Mouse (Mus musculus): ENCODE measurements around the gene Cks1b. TPM values are rescaled to one million over a fixed set of nuclear protein-coding genes. Genes with fewer than 3 reads are reported as not detected.
A peak's percentile ranks its signal among the peaks of the same experiment; 100 is the strongest.

Cks1b gene
- polyA plus RNA-seq, 1 experiment, result 7.4 TPM

DNA sequence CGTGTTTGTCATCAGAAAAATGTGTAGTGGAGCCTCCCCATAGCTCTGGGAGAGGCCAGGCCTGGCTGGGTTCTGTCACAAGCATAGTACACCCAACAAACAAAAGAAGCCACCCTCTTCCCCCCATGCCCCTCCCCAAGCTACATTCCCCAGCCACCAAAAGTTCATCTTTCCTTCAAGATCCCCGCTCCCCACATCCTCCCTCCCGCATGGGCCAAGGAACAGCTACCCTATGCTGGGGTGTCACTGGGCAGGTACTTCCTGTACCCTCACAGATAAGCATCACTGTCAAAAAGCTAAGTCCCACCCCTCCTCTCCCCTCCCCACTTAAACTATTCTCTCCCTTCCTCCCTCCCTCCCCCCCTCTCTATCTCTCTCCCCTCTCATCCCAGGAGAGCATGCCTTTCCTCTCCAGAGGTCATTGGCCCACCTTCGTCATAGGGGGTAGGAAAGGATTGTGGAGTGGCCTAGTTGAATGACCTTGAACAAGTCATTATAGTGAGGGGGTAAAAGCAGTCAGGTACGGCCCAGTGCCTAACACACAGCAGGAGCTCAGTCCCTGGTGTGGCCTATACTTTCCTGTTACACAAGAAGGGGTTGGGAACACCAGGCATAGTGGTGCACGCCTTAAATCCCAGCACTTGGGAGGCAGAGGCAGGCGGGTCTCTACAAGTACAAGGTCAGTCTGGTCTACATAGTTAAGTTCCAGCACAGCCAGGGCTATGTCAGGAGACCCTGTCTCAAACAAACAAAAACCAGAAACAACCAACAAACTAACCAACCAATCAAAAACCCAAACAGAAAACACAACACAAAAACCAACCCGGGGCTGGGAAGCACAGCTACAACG, 35.9 kb downstream of the Cks1b start:
- peaks cover 14% of the 10 kb centered on the region for H3K4me1 ChIP-seq (ENCODE audit: control insufficient read depth)
- no peaks in the 10 kb centered on the region for H3K9me3 ChIP-seq (ENCODE audit: control insufficient read depth, low read length)
- TF ChIP-seq TAL1 (IDR thresholded peaks at IDR 0.05; ENCODE audit: low read length) (no peak), GATA1 (IDR thresholded peaks at IDR 0.05; ENCODE audit: low read length) (no peak)
- peaks cover 14% of the 10 kb centered on the region for H3K36me3 ChIP-seq (ENCODE audit: control insufficient read depth)
- H3K4me3 ChIP-seq (replicated peaks), result no peak overlapping the region
- H3K27me3 ChIP-seq (ENCODE audit: control insufficient read depth), result no peaks in the 10 kb centered on the region

- H3K4me3 ChIP-seq (replicated peaks), result no peak overlapping the region
Measured at GRCm38 (mm10) chr3:89381233-89381632, 37.0 kb downstream of the Cks1b start.

GRCm38 (mm10) chr3:89380711-89381110, 37.5 kb downstream of the Cks1b start:
- peaks cover 13% of the 10 kb centered on the region for H3K4me1 ChIP-seq (ENCODE audit: control insufficient read depth)

More at GRCm38 (mm10) chr3:89381233-89381632, 37.0 kb downstream of the Cks1b start:
- H3K9me3 ChIP-seq (ENCODE audit: control insufficient read depth, low read length), result no peaks in the 10 kb centered on the region
- peaks cover 14% of the 10 kb centered on the region for H3K36me3 ChIP-seq (ENCODE audit: control insufficient read depth)
- H3K27me3 ChIP-seq (ENCODE audit: control insufficient read depth), result no peaks in the 10 kb centered on the region
- TF ChIP-seq GATA1 (IDR thresholded peaks at IDR 0.05; ENCODE audit: low read length), result no peak
- peaks cover 13% of the 10 kb centered on the region for H3K4me1 ChIP-seq (ENCODE audit: control insufficient read depth)

DNA sequence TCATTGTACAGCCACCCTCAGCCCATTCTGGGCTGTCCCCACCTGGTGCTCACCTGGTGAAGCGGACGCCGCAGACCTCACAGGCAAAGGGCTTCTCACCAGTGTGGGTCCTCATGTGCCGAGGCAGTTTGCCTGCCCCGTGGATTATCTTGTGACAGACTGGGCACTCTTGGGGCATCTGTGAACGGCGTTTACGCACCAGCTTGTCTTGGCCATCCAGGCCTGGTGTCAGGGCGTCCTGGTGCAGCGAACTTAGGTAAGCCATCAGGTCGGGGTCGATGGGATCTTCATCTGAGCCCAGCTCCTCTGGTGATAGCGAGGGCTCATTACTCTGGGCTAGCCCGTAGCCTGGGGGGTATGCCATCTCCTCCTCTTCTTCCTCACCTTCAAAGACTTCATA, 37.9 kb downstream of the Cks1b start:
- H3K36me3 ChIP-seq (ENCODE audit: control insufficient read depth), result peaks cover 14% of the 10 kb centered on the region
- peaks cover 13% of the 10 kb centered on the region for H3K4me1 ChIP-seq (ENCODE audit: control insufficient read depth)
- H3K27me3 ChIP-seq (ENCODE audit: control insufficient read depth), result no peaks in the 10 kb centered on the region
- H3K4me3 ChIP-seq (replicated peaks), result no peak overlapping the region
- no peak for TF ChIP-seq GATA1 (IDR thresholded peaks at IDR 0.05; ENCODE audit: low read length)
- TF ChIP-seq TAL1 (IDR thresholded peaks at IDR 0.05; ENCODE audit: low read length), result no peak
- H3K9me3 ChIP-seq (ENCODE audit: control insufficient read depth, low read length), result no peaks in the 10 kb centered on the region

More at GRCm38 (mm10) chr3:89380711-89381110, 37.5 kb downstream of the Cks1b start:
- Histone ChIP-seq H3K36me3 (ENCODE audit: control insufficient read depth) (peaks cover 14% of the 10 kb centered on the region), H3K9me3 (ENCODE audit: control insufficient read depth, low read length) (no peaks in the 10 kb centered on the region), H3K27me3 (ENCODE audit: control insufficient read depth) (no peaks in the 10 kb centered on the region), H3K4me3 (replicated peaks) (no peak overlapping the region)
- TF ChIP-seq GATA1 (IDR thresholded peaks at IDR 0.05; ENCODE audit: low read length) (no peak), TAL1 (IDR thresholded peaks at IDR 0.05; ENCODE audit: low read length) (no peak)

GRCm38 (mm10) chr3:89379388-89380131, 38.6 kb downstream of the Cks1b start:
- H3K4me3 ChIP-seq (replicated peaks), result no peak overlapping the region
- H3K9me3 ChIP-seq (ENCODE audit: control insufficient read depth, low read length), result no peaks in the 10 kb centered on the region
- TF ChIP-seq TAL1 (IDR thresholded peaks at IDR 0.05; ENCODE audit: low read length) (no peak), GATA1 (IDR thresholded peaks at IDR 0.05; ENCODE audit: low read length) (no peak)
- H3K4me1 ChIP-seq (ENCODE audit: control insufficient read depth), result peaks cover 13% of the 10 kb centered on the region
- H3K36me3 ChIP-seq (ENCODE audit: control insufficient read depth), result peaks cover 14% of the 10 kb centered on the region
- no peaks in the 10 kb centered on the region for H3K27me3 ChIP-seq (ENCODE audit: control insufficient read depth)

DNA sequence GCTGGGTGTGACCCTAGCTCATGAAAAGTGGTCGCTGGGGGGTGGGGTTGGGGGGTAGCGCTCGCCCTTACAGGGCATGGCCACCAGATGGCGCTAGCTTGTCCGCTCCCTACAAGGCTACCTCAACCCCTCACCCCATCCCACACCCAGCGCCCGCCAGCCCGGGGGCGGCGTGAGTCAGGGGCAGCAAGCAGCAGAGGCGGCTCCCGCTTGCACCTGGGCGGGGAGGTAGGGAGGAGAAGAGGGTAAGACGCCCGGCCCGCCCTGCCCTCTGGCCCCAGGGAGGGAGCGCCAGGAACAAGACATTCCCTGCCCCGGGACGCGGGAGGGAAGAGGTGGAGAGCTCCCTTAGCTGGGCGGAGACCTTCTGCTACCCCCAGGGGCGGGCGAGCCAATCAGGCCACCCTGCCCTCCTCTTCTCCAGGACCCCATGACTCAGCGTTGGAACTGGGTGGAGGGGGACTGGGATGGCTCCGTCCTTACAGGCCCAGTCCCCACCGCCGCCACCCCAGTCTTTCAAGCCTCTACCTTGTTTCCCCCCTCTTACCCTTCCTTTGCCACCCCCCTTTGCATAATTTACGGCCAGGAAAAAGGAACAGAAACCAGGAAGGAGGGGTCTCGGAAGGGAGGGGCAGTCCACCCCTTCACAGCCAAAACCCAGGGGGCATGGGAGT, 39.7 kb downstream of the Cks1b start:
- TF ChIP-seq GATA1 (IDR thresholded peaks at IDR 0.05; ENCODE audit: low read length) (no peak), TAL1 (IDR thresholded peaks at IDR 0.05; ENCODE audit: low read length) (no peak)

DNA sequence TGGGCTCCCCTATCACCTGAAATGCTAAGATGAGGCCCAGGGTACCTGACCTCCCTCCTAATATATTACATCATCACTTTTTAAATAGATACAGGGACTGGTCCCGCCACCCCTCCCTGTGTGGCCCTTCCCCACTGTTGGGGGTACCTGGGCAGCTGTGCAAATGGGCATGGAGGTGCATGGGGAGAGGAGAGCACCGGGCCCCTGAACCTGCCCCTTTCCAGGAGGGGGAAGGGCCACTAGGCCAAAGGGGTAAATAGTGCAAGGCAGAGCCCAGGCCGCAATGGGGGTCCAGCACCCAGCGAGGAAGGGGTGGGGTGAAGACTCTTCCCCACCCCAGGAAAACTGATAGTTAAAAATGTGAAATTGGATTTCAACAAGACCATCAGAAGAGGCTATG, 40.4 kb downstream of the Cks1b start:
- 0 out of 2 replicates have a peak, but pooled peaks cover 2% of the 10 kb centered on the region for H3K27me3 ChIP-seq (ENCODE audit: control insufficient read depth)
- no peak overlapping the region for H3K4me3 ChIP-seq (replicated peaks)
- no peaks in the 10 kb centered on the region for H3K9me3 ChIP-seq (ENCODE audit: control insufficient read depth, low read length)
- H3K4me1 ChIP-seq (ENCODE audit: control insufficient read depth), result peaks cover 13% of the 10 kb centered on the region
- peaks cover 14% of the 10 kb centered on the region for H3K36me3 ChIP-seq (ENCODE audit: control insufficient read depth)
- no peak for TF ChIP-seq GATA1 (IDR thresholded peaks at IDR 0.05; ENCODE audit: low read length)
- no peak for TF ChIP-seq TAL1 (IDR thresholded peaks at IDR 0.05; ENCODE audit: low read length)

More for the DNA sequence above, 39.7 kb downstream of the Cks1b start:
- Histone ChIP-seq H3K4me3 (replicated peaks) (peak overlapping the region; percentile 39), H3K4me1 (ENCODE audit: control insufficient read depth) (peaks cover 13% of the 10 kb centered on the region), H3K36me3 (ENCODE audit: control insufficient read depth) (peaks cover 14% of the 10 kb centered on the region), H3K27me3 (ENCODE audit: control insufficient read depth) (no peaks in the 10 kb centered on the region), H3K9me3 (ENCODE audit: control insufficient read depth, low read length) (no peaks in the 10 kb centered on the region)

DNA sequence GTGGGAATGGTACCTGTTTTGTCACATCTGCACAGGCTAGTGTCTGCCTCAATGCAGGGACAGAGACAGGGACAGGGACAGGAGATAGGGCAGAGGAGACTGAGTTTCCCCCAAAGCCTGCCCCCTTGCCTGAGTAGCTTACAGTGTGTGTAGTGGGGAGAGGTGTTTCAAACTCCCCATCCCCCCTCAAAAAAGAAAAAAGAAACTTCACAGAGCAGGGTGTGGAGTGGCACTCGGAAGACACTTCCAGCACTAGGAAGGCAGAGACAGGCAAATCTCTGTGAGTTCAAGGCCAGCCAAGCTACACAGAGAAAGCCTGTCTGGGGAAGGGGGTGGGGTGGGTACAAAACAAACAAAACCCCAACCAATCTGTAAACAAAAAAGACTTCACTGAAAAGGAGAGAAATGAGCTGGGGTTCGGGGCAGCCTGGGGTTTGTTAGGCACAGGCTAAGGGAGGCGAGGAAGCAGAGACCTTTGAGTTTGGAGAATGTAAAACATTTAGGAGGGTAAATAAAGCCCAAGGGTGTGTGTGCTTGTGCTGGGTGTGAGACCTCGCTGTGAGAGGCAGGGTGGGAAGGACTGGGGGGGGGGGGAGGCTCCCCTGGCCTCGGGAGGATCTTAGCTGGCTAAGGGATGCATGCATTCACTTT, 44.5 kb downstream of the Cks1b start:
- H3K4me3 ChIP-seq (replicated peaks), result no peak overlapping the region
- no peaks in the 10 kb centered on the region for H3K36me3 ChIP-seq (ENCODE audit: control insufficient read depth)
- no peak for TF ChIP-seq TAL1 (IDR thresholded peaks at IDR 0.05; ENCODE audit: low read length)
- no peak for TF ChIP-seq GATA1 (IDR thresholded peaks at IDR 0.05; ENCODE audit: low read length)

More for the DNA sequence above, 44.5 kb downstream of the Cks1b start:
- H3K9me3 ChIP-seq (ENCODE audit: control insufficient read depth, low read length), result no peaks in the 10 kb centered on the region
- 0 out of 2 replicates have a peak, but pooled peaks cover 2% of the 10 kb centered on the region for H3K27me3 ChIP-seq (ENCODE audit: control insufficient read depth)
- H3K4me1 ChIP-seq (ENCODE audit: control insufficient read depth), result peaks cover 9% of the 10 kb centered on the region

All from erythroblast, embryonic 14.5 days (primary cell).